Mouse (Mus musculus) intestine, embryonic 14.5 days (tissue): ENCODE results near the gene Zfp61. TPM values are rescaled to one million over a fixed set of nuclear protein-coding genes. Genes with fewer than 3 reads are reported as not detected.

Experiments used
- ATAC-seq: fragments of 200-750 bp; cut with Nextera tagmentation; replicated peaks from 2 replicates; pipeline ENCODE4 v1.8.0; 2017; ENCODE audit warnings: low read depth, moderate number of reproducible peaks, moderate TSS enrichment, moderate library complexity; ENCODE audit not compliant: low FRiP score, low TSS enrichment
- DNase-seq: peaks from one replicate; pipeline ENCODE4 v3.0.0-alpha.2; 2018; ENCODE audit warnings: low spot score
- H3K27ac ChIP-seq: fragments of 300-500 bp; sonication (generic); 2 replicates; pipeline ENCODE4 v1.5.1; 2014; ENCODE audit warnings: low read depth, mild to moderate bottlenecking, control low read depth
- H3K27me3 ChIP-seq: fragments of 300-500 bp; sonication (generic); replicated peaks from 2 replicates; pipeline ENCODE4 v1.6.1; 2014; ENCODE audit warnings: low read length, control low read depth; ENCODE audit not compliant: control insufficient read depth, insufficient read depth
- H3K36me3 ChIP-seq: fragments of 300-500 bp; sonication (generic); 2 replicates; pipeline ENCODE4 v1.6.1; 2014; ENCODE audit warnings: low read length, control low read depth; ENCODE audit not compliant: control insufficient read depth, insufficient read depth
- H3K4me1 ChIP-seq: fragments of 300-500 bp; sonication (generic); replicated peaks from 2 replicates; pipeline ENCODE4 v1.6.1; 2014; ENCODE audit warnings: low read length, control low read depth, mixed read lengths; ENCODE audit not compliant: control insufficient read depth, insufficient read depth
- H3K4me2 ChIP-seq: fragments of 300-500 bp; sonication (generic); 2 replicates; pipeline ENCODE4 v1.6.1; 2014; ENCODE audit warnings: low read length
- H3K4me3 ChIP-seq: fragments of 300-500 bp; sonication (generic); 2 replicates; pipeline ENCODE4 v1.5.1; 2014; ENCODE audit warnings: low read depth, low read length, control low read depth, mixed read lengths
- H3K9ac ChIP-seq: fragments of 300-500 bp; sonication (generic); 2 replicates; pipeline ENCODE4 v1.6.1; 2014; ENCODE audit warnings: mild to moderate bottlenecking, low read length
- H3K9me3 ChIP-seq: fragments of 300-500 bp; sonication (generic); 2 replicates; pipeline ENCODE4 v1.6.1; 2016; ENCODE audit warnings: low read length, control low read depth; ENCODE audit not compliant: control insufficient read depth
- WGBS: fragments of 180-500 bp; shearing (Covaris S2); extraction: QIAGEN DNeasy Blood & Tissue Kit; methylation state at CpG from one replicate; pipeline ENCODE4 v1.1.7; 2014; 5-methylcytosine and 5-hydroxymethylcytosine counted together
- polyA plus RNA-seq: library from polyadenylated mRNA; unstranded; fragments of >200 nt; fragmentation: Nextera tagmentation; extraction: Ambion mirVana; gene quantifications from 2 replicates; pipeline ENCODE4 v1.2.1, GENCODE M21; 2014

The Zfp61 gene
- polyA plus RNA-seq, 1 experiment from 2014 or later, result 24.7 TPM

DNA sequence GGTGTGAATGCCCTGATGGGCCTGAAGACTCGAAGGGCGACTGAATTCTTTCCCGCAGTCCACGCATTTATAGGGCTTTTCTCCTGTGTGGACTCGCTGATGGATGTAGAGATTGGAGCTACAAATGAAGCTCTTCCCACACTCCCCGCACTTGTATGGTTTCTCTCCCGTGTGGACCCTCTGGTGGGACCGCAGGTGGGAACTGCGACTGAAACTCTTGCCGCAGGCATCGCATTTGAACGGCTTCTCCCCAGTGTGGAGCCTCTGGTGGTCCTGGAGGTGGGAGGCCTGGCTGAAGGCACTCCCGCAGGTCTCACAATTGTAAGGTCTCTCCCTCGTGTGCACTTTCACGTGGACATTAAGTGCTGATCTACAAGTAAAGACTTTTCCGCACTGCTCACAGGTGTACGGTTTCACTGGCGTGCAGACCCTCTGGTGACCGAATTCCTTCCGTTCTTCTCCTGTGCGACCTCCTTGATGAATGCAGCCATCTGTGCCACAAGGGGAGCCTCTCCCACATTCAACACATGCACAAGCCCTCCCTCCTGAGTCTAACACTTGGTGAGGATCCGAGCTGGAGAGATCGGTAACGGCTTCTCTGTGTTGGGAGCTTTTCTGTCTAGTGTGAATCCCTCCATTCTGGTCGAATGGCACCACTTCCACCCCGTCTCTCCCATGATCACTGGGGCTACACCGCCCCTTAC is 9.5 kb downstream of the Zfp61 start:
- Histone ChIP-seq H3K27me3 (no peaks in the 10 kb centered on the region), H3K27ac (no peak overlapping the region), H3K4me1 (no peaks in the 10 kb centered on the region), H3K4me3 (no peak overlapping the region), H3K9me3 (peaks cover 5% of the 10 kb centered on the region; the same call in 1 of the 2 replicates), H3K9ac (no peak overlapping the region), H3K4me2 (no peak overlapping the region), H3K36me3 (peaks cover 70% of the 10 kb centered on the region)
- ATAC-seq (no peak), DNase-seq (no peak)
- 88% methylated on average over 27 of the region's 27 CpGs for whole genome bisulfite sequencing

DNA sequence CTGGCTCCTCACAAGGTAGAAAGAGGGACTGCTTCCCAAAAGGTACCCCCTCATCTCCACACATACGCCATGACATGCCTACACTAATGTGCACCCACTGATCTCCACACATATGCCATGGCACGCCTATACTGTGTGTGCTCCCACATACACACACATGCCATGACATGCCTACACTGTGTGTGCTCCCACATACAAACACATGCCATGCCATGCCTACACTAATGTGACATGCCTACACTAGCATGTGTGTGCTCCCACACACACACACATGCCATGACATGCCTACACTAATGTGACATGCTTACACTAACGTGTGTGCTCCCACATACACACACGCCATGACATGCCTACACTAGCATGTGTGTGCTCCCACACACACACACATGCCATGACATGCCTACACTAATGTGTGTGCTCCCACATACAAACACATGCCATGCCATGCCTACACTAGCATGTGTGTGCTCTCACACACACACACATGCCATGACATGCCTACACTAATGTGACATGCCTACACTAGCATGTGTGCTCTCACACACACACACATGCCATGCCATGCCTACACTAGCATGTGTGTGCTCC is 10.8 kb downstream of the Zfp61 start:
- ATAC-seq (no peak), DNase-seq (no peak)
- Histone ChIP-seq H3K36me3 (peaks cover 59% of the 10 kb centered on the region), H3K4me2 (no peak overlapping the region), H3K4me3 (no peak overlapping the region), H3K27ac (no peak overlapping the region), H3K9ac (no peak overlapping the region), H3K4me1 (no peaks in the 10 kb centered on the region), H3K9me3 (peaks cover 5% of the 10 kb centered on the region; the same call in 1 of the 2 replicates), H3K27me3 (no peaks in the 10 kb centered on the region)
- WGBS, result 96% methylated on average over 4 of the region's 4 CpGs

- no peaks in the 10 kb centered on the region for H3K4me1 ChIP-seq
- no peak overlapping the region for H3K9ac ChIP-seq
- ATAC-seq (no peak), DNase-seq (no peak)
- 87% methylated on average over 6 of the region's 6 CpGs for WGBS
- H3K27ac ChIP-seq, result no peak overlapping the region
- no peak overlapping the region for H3K4me3 ChIP-seq
- H3K4me2 ChIP-seq, result no peak overlapping the region
- no peaks in the 10 kb centered on the region for H3K27me3 ChIP-seq
- H3K36me3 ChIP-seq, result peaks cover 43% of the 10 kb centered on the region
- peaks cover 5% of the 10 kb centered on the region; the same call in 1 of the 2 replicates for H3K9me3 ChIP-seq
These were observed 12.5 kb downstream of the Zfp61 start for GRCm38 (mm10) chr7:24288512-24288911.

DNA sequence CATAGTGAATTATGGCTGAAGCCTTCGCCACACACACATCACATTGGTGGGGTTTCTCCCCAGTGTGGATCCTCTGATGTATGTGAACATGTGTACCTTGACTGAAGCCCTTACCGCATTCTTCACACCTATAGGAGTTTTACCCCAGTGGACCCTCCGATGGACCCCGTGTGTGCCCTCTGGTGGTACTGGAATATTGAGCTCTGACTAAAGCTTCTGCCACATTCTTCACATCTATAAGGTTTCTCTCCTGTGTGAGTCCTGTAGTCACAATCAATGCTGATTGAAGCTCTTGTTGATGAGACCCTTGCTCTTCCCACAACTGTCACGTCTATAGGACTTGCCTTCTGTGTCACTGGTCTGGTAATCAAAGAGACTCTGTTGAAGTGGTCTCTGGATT is 13.4 kb downstream of the Zfp61 start:
- no peak overlapping the region for H3K4me2 ChIP-seq
- WGBS, result 80% methylated on average over 5 of the region's 5 CpGs
- no peak for DNase-seq
- no peak overlapping the region for H3K9ac ChIP-seq
- no peak overlapping the region for H3K27ac ChIP-seq
- H3K36me3 ChIP-seq, result peaks cover 34% of the 10 kb centered on the region
- H3K9me3 ChIP-seq, result peaks cover 5% of the 10 kb centered on the region; the same call in 1 of the 2 replicates
- ATAC-seq, result no peak
- no peaks in the 10 kb centered on the region for H3K4me1 ChIP-seq
- H3K4me3 ChIP-seq, result no peak overlapping the region
- H3K27me3 ChIP-seq, result no peaks in the 10 kb centered on the region

GRCm38 (mm10) chr7:24286916-24287315 is 14.1 kb downstream of the Zfp61 start:
- Histone ChIP-seq H3K27me3 (no peaks in the 10 kb centered on the region), H3K4me1 (no peaks in the 10 kb centered on the region), H3K9me3 (peaks cover under 1% of the 10 kb centered on the region; the same call in 1 of the 2 replicates), H3K36me3 (peaks cover 27% of the 10 kb centered on the region), H3K9ac (no peak overlapping the region), H3K4me2 (no peak overlapping the region), H3K27ac (no peak overlapping the region), H3K4me3 (no peak overlapping the region)
- WGBS, result 81% methylated on average over 4 of the region's 4 CpGs
- ATAC-seq, result no peak
- peak; percentile 43 for DNase-seq

DNA sequence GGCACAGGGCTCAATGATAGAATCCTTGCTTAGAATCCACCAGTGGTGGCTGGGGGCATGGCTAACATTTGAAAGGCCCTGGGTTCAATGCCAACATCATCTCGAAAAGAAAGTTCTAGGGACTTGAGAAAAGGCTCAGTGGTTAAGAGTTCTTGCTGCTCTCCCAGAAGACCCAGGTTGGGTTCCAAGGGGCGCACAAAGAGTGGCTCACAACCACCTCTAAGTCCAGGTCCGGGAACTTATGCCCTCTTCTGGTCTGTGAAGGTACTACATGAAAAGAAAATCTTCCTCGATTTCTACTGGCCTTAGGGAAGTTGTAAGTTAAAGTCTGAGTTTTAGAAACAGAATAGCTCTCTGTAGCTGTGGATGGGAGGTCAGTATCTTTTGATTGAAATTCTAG is 14.9 kb downstream of the Zfp61 start:
- ATAC-seq (no peak), DNase-seq (no peak)
- Histone ChIP-seq H3K27me3 (no peaks in the 10 kb centered on the region), H3K9ac (no peak overlapping the region), H3K27ac (no peak overlapping the region), H3K4me3 (no peak overlapping the region), H3K4me1 (no peaks in the 10 kb centered on the region), H3K4me2 (no peak overlapping the region), H3K9me3 (no peaks in the 10 kb centered on the region), H3K36me3 (peaks cover 19% of the 10 kb centered on the region)
- WGBS, result 54% methylated on average over 4 of the region's 4 CpGs

DNA sequence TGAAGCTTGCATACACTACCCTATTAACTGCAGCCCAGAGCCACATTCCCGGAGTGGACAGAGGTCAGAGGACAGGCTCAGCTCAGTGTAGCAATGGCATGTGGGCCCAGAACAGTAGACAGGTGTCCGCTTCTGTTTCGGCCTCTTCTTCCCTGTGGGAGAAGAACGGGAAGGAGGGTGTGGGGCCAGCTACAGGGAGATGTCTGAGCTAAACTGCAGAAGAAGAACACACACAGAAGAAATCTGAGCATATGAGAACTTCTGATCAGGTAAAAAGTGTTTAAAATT is 20.2 kb downstream of the Zfp61 start:
- H3K27me3 ChIP-seq, result no peaks in the 10 kb centered on the region
- no peak overlapping the region for H3K9ac ChIP-seq
- no peak overlapping the region for H3K4me2 ChIP-seq
- no peak overlapping the region for H3K4me3 ChIP-seq
- peak; percentile 47 for DNase-seq
- no peak for ATAC-seq
- H3K36me3 ChIP-seq, result peaks cover 4% of the 10 kb centered on the region
- H3K4me1 ChIP-seq, result no peaks in the 10 kb centered on the region
- H3K27ac ChIP-seq, result no peak overlapping the region
- 50% methylated on average over 4 of the region's 4 CpGs for WGBS
- no peaks in the 10 kb centered on the region for H3K9me3 ChIP-seq

DNA sequence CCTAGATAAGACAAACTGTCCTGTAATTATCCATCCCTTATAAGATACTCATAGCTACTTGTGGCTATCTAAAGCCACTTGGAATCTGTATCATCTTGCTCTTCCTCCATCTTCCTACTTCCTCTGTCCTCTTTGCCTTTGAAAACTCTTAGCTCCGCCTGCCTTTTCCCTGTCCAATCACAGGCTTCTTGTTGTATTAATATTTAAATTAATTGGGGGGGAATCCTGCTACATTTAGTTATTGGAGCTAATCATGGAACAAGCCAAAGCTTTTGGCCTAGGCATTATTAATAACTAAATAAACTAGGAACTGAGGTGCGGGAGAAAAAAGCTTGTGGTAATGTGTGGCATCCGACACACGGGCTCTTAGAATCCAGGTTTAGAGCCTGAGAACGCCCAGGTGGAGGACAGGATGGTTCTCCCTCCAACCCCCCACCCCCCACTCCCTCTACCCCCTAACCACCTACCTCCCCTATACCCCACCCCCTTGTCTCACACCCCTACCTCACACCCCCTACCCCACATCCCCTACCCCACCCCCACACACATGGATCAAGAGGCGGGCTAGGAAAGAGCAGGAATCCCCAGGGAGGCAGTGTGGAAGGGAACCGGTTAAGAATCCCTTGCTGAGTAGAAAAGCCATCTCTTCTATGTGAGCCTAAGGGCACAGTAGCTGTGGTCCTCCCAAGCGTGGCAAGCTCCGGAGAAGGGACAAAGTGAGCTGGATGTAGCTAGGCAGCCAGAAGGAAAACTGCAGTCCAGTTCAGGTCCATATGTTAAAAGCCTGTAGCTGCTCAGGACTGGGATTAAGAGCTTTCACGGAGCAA is 20.8 kb downstream of the Zfp61 start:
- ATAC-seq (no peak), DNase-seq (no peak)
- no peak overlapping the region for H3K9ac ChIP-seq
- no peaks in the 10 kb centered on the region for H3K4me1 ChIP-seq
- no peak overlapping the region for H3K4me3 ChIP-seq
- H3K9me3 ChIP-seq, result no peaks in the 10 kb centered on the region
- peaks cover 7% of the 10 kb centered on the region for H3K36me3 ChIP-seq
- WGBS, result 58% methylated on average over 10 of the region's 10 CpGs
- H3K27ac ChIP-seq, result no peak overlapping the region
- no peaks in the 10 kb centered on the region for H3K27me3 ChIP-seq
- H3K4me2 ChIP-seq, result no peak overlapping the region
